Comparison of ENCODE assay signal across 8 mouse cellular contexts in genomic region chr12:40164621-40165020, GRCm38 (mm10). TPM values are rescaled to one million over a fixed set of nuclear protein-coding genes. Genes with fewer than 3 reads are reported as not detected.
A peak's percentile ranks its signal among the peaks of the same experiment; 100 is the strongest.
DNase-seq lines count a peak whose midpoint lies in the region; ATAC-seq and TF ChIP-seq lines count a peak whose summit lies in the region.

No protein-coding gene starts in this region.

- peak; percentile 95 for TF ChIP-seq RAD21 in CH12.LX (IDR thresholded peaks at IDR 0.05; ENCODE audit: low read depth, low read length)

- dilution Hi-C loops in CH12.LX (cut with MboI; ENCODE audit: extremely low pct_ligation_motif_present, extremely low pct_unique_long_range_greater_than_20kb, low sequenced_read_pairs), result no loop called here

- H3K4me2 ChIP-seq in heart, postnatal 0 days (ENCODE audit: low read depth, low read length), result no peak overlapping the region
- H3K4me2 ChIP-seq in CH12.LX (ENCODE audit: insufficient read depth, low read depth, poor library complexity, severe bottlenecking), result no peak overlapping the region

- peak; percentile 74 for DNase-seq in heart, postnatal 0 days (ENCODE audit: low spot score)
- DNase-seq in heart, postnatal 4 days, result no peak
- DNase-seq in CH12.LX (ENCODE audit: extremely low read depth), result peak; percentile 38
- peak; percentile 7 for DNase-seq in c-Kit-positive CD71-positive TER-119-positive erythroid progenitor cells, embryonic 14.5 days (ENCODE audit: low spot score)
- peak; percentile 39 for DNase-seq in mesoderm, embryonic 11.5 days (ENCODE audit: low read depth, low spot score)
- no peak for DNase-seq in adrenal gland, adult 2 months
- no peak for DNase-seq in gastrocnemius, postnatal 14 days

- TF ChIP-seq EP300 in heart, postnatal 0 days (IDR thresholded peaks at IDR 0.05; ENCODE audit: low read depth), result no peak
- no peak for TF ChIP-seq EP300 in CH12.LX (IDR thresholded peaks at IDR 0.05; ENCODE audit: low read length)

- no peak overlapping the region for H3K27ac ChIP-seq in heart, postnatal 0 days (ENCODE audit: low read depth)
- H3K27ac ChIP-seq in CH12.LX (ENCODE audit: insufficient read depth, low read depth), result no peak overlapping the region

- no peaks in the 10 kb centered on the region for H3K9me3 ChIP-seq in heart, postnatal 0 days (replicated peaks; ENCODE audit: control insufficient read depth, low read length)
- no peaks in the 10 kb centered on the region for H3K9me3 ChIP-seq in CH12.LX (replicated peaks; ENCODE audit: low read length)

- no peaks in the 10 kb centered on the region for H3K27me3 ChIP-seq in heart, postnatal 0 days (ENCODE audit: control insufficient read depth, insufficient read depth, low read length)
- H3K27me3 ChIP-seq in CH12.LX (replicated peaks), result no peaks in the 10 kb centered on the region

- no peak overlapping the region for H3K9ac ChIP-seq in heart, postnatal 0 days (replicated peaks; ENCODE audit: low read depth, low read length)
- no peak overlapping the region for H3K9ac ChIP-seq in CH12.LX (ENCODE audit: insufficient read depth, low read depth)

- no peaks in the 10 kb centered on the region for H3K4me1 ChIP-seq in heart, postnatal 0 days (ENCODE audit: control insufficient read depth, insufficient read depth)
- peaks cover 0 to 3% of the 10 kb centered on the region in 2 experiments; a peak in 1 of 4 replicates for H3K4me1 ChIP-seq in CH12.LX (ENCODE audit: control insufficient read depth in 1 of 2, insufficient read depth in 2 of 2)

- TF ChIP-seq POLR2A in CH12.LX (IDR thresholded peaks at IDR 0.05; ENCODE audit: low read depth, low read length), result no peak

- no peak overlapping the region for H3K4me3 ChIP-seq in heart, postnatal 0 days (ENCODE audit: low read depth, low read length)
- no peak overlapping the region for H3K4me3 ChIP-seq in CH12.LX (replicated peaks in 1 of 3; ENCODE audit: low read depth in 2 of 3, low read length in 2 of 3, poor library complexity in 1 of 3)

- ATAC-seq in heart, postnatal 0 days (ENCODE audit: insufficient read depth, low read depth), result peak; percentile 53
- peak; percentile 83 for ATAC-seq in inflammation-experienced regulatory T-cells, adult 6 months

- WGBS in heart, postnatal 0 days, result 2% methylated on average over 2 of the region's 2 CpGs

- TF ChIP-seq CTCF in heart, postnatal 0 days (IDR thresholded peaks at IDR 0.05; ENCODE audit: low read depth), result peak; percentile 82
- peak; percentile 55 to 89 for TF ChIP-seq CTCF in CH12.LX (conservative IDR thresholded peaks at IDR 0.05 in 1 of 2, IDR thresholded peaks at IDR 0.05 in 1 of 2; ENCODE audit: low read depth in 2 of 2, low read length in 2 of 2)

- H3K79me2 ChIP-seq in CH12.LX (replicated peaks; ENCODE audit: control insufficient read depth, extremely low read depth, insufficient read depth, poor library complexity, severe bottlenecking), result no peaks in the 10 kb centered on the region

- no peaks in the 10 kb centered on the region for H3K36me3 ChIP-seq in heart, postnatal 0 days (replicated peaks; ENCODE audit: control insufficient read depth, insufficient read depth, low read length)
- H3K36me3 ChIP-seq in CH12.LX (replicated peaks in 1 of 2; ENCODE audit: control insufficient read depth in 1 of 2, insufficient read depth in 1 of 2, low read length in 1 of 2), result no peaks in the 10 kb centered on the region

- intact Hi-C loops in gastrocnemius, postnatal 14 days (cut with DNase I; ENCODE audit: low total_unique reads), result loop anchor here (5.0 kb wide), 2 partner anchors 82 to 652 kb away; no protein-coding TSS in a partner anchor

- in situ Hi-C loops in CH12.LX (cut with MboI; ENCODE audit: low pct_ligation_motif_present, low pct_unique_long_range_greater_than_20kb, low sequenced_read_pairs), result loop anchor here (5.0 to 25.0 kb wide), 2 partner anchors 87 to 652 kb away; no protein-coding TSS in a partner anchor

TF ChIP-seq in CH12.LX, 34 proteins besides CTCF, POLR2A, EP300 and RAD21:
- TF ChIP-seq ZC3H11A (IDR thresholded peaks at IDR 0.05; ENCODE audit: low read depth, low read length) (peak; percentile 82), MXI1 (IDR thresholded peaks at IDR 0.05; ENCODE audit: low read depth, low read length) (peak; percentile 37; the same call in 1 of the 2 replicates), MAX (IDR thresholded peaks at IDR 0.05; ENCODE audit: low read length) (peak; percentile 18; the same call in 1 of the 2 replicates), BHLHE40 (IDR thresholded peaks at IDR 0.05; ENCODE audit: low read depth, low read length) (no peak), MYC (IDR thresholded peaks at IDR 0.05; ENCODE audit: low read depth, low read length) (peak; percentile 57; the same call in 1 of the 2 replicates), CHD1 (IDR thresholded peaks at IDR 0.05; ENCODE audit: low read depth, low read length) (no peak), SMC3 (IDR thresholded peaks at IDR 0.05; ENCODE audit: low read depth, low read length) (peak; percentile 96), MAFK (IDR thresholded peaks at IDR 0.05; ENCODE audit: insufficient replicate concordance, low read length) (0 out of 2 replicates have a peak, but pooled peaks have one; percentile 13), JUND (conservative IDR thresholded peaks at IDR 0.05; ENCODE audit: low read depth, low read length) (peak; percentile 42; the same call in 1 of the 2 replicates), SIN3A (IDR thresholded peaks at IDR 0.05; ENCODE audit: low read length) (0 out of 2 replicates have a peak, but pooled peaks have one; percentile 21), ETS1 (conservative IDR thresholded peaks at IDR 0.05; ENCODE audit: low read depth, low read length) (no peak)

RNA-seq across cellular contexts. Expression of gene Scin, which starts 30.6 kb away (rescaled TPM):
- total RNA-seq in heart, postnatal 0 days (2014; rRNA removed; ENCODE audit: low replicate concordance), result 2.5 and 2.7 TPM in 2 replicates
- polyA plus RNA-seq in heart, postnatal 0 days (2015; fragmentation: Nextera tagmentation; extraction: Ambion mirVana), result 2.7 and 2.8 TPM in 2 replicates
- total RNA-seq in heart, postnatal 4 days (2021), result 1 to 10 TPM; 2.3 to 2.5 TPM
- total RNA-seq in CH12.LX (2012; rRNA removed) (0.04 TPM in 1 of 2 replicates, not detected in the other), CH12.LX (2014; rRNA removed) (not detected in 2 replicates)
- not detected in 2 replicates for polyA plus RNA-seq in CH12.LX (2012; ENCODE audit: insufficient read length, low read depth)
- polyA plus RNA-seq in inflammation-experienced regulatory T-cells, adult 6 months (2017; shearing (Covaris generic)), result 1 to 10 TPM; 2.1 to 9.3 (median 3.1) TPM
- total RNA-seq in adrenal gland, adult 2 months (2021), result 1 to 10 TPM; 1.0 to 1.6 TPM
- polyA plus RNA-seq in adrenal gland, adult 2 months (2012; rRNA removed), result 0.49 and 0.59 TPM in 2 replicates
- total RNA-seq in gastrocnemius, postnatal 14 days (2021), result under 1 TPM; 0.64 to 0.74 TPM

RNA-seq across cellular contexts. Expression of gene Lsmem1, which starts 34.7 kb away (rescaled TPM):
- 5.1 and 9.2 TPM in 2 replicates for total RNA-seq in heart, postnatal 0 days (2014; rRNA removed; ENCODE audit: low replicate concordance)
- 24.3 and 37.5 TPM in 2 replicates for polyA plus RNA-seq in heart, postnatal 0 days (2015; fragmentation: Nextera tagmentation; extraction: Ambion mirVana)
- 10 to 100 TPM; 23.4 to 23.6 TPM for total RNA-seq in heart, postnatal 4 days (2021)
- total RNA-seq in CH12.LX (2012; rRNA removed) (not detected in 2 replicates), CH12.LX (2014; rRNA removed) (not detected in 2 replicates)
- not detected in 2 replicates for polyA plus RNA-seq in CH12.LX (2012; ENCODE audit: insufficient read length, low read depth)
- polyA plus RNA-seq in inflammation-experienced regulatory T-cells, adult 6 months (2017; shearing (Covaris generic)), result under 1 TPM in 1 of 3 experiments, not detected in 2; 0.38 TPM
- total RNA-seq in adrenal gland, adult 2 months (2021), result under 1 TPM in 1 of 2 experiments, not detected in 1; 0.12 TPM
- polyA plus RNA-seq in adrenal gland, adult 2 months (2012; rRNA removed), result not detected in 2 replicates
- total RNA-seq in gastrocnemius, postnatal 14 days (2021), result 10 to 100 TPM; 36.3 to 50.2 TPM

Comparison
In these comparisons a context has a peak if more than half of its experiments do, and no peak if none do; other contexts are left out.
1. DNase-seq: peak in heart, postnatal 0 days (single experiment), CH12.LX (single experiment), c-Kit-positive CD71-positive TER-119-positive erythroid progenitor cells, embryonic 14.5 days (single experiment) and mesoderm, embryonic 11.5 days (single experiment); none in heart, postnatal 4 days (single experiment), adrenal gland, adult 2 months (single experiment) and gastrocnemius, postnatal 14 days (single experiment).